Mouse (Mus musculus) intestine, postnatal 0 days (tissue): ENCODE measurements around the gene Cdh18. TPM values are rescaled to one million over a fixed set of nuclear protein-coding genes. Genes with fewer than 3 reads are reported as not detected.

ENCODE experiments used
- ATAC-seq: fragments of 200-750 bp; cut with Nextera tagmentation; 2 replicates; pipeline ENCODE4 v1.8.0; 2017; ENCODE audit warnings: mild to moderate bottlenecking, moderate TSS enrichment, moderate library complexity
- H3K27ac ChIP-seq: fragments of 300-500 bp; sonication (generic); 2 replicates; pipeline ENCODE4 v1.5.1; 2014; ENCODE audit warnings: mild to moderate bottlenecking, low read depth, low read length, moderate library complexity
- H3K27me3 ChIP-seq: fragments of 300-500 bp; sonication (generic); replicated peaks from 2 replicates; pipeline ENCODE4 v1.6.1; 2014; ENCODE audit warnings: low read length, mixed read lengths; ENCODE audit not compliant: control insufficient read depth, insufficient read depth
- H3K36me3 ChIP-seq: fragments of 300-500 bp; sonication (generic); 2 replicates; pipeline ENCODE4 v1.6.1; 2014; ENCODE audit warnings: mild to moderate bottlenecking, moderate library complexity; ENCODE audit not compliant: control insufficient read depth, insufficient read depth
- H3K4me1 ChIP-seq: fragments of 300-500 bp; sonication (generic); replicated peaks from 2 replicates; pipeline ENCODE4 v1.6.1; 2014; ENCODE audit warnings: antibody characterized with exemption, low read length, mixed read lengths; ENCODE audit not compliant: control insufficient read depth, insufficient read depth
- H3K4me2 ChIP-seq: fragments of 300-500 bp; sonication (generic); replicated peaks from 2 replicates; pipeline ENCODE4 v1.6.1; 2014; ENCODE audit warnings: low read depth, mild to moderate bottlenecking, moderate library complexity
- H3K4me3 ChIP-seq: fragments of 300-500 bp; sonication (generic); 2 replicates; pipeline ENCODE4 v1.5.1; 2014; ENCODE audit warnings: low read depth, low read length
- H3K9ac ChIP-seq: fragments of 300-500 bp; sonication (generic); 2 replicates; pipeline ENCODE4 v1.6.1; 2014; ENCODE audit warnings: mild to moderate bottlenecking, low read depth, low read length
- H3K9me3 ChIP-seq: fragments of 300-500 bp; sonication (generic); 2 replicates; pipeline ENCODE4 v1.6.1; 2016; ENCODE audit warnings: mixed run types; ENCODE audit not compliant: control insufficient read depth
- CTCF ChIP-seq: sonication (generic); IDR thresholded peaks from 2 replicates; pipeline ENCODE4 v1.5.1; 2016; ENCODE audit warnings: low read depth, mild to moderate bottlenecking, control low read depth, antibody characterized with exemption, moderate library complexity
- WGBS: fragments of 180-500 bp; shearing (Covaris S2); extraction: QIAGEN DNeasy Blood & Tissue Kit; methylation state at CpG from one replicate; pipeline ENCODE4 v1.1.7; 2014; 5-methylcytosine and 5-hydroxymethylcytosine counted together
- polyA plus RNA-seq: library from polyadenylated mRNA; unstranded; fragments of >200 nt; fragmentation: Nextera tagmentation; extraction: Ambion mirVana; gene quantifications from 2 replicates; pipeline ENCODE4 v1.2.1, GENCODE M21; 2015

Gene Cdh18
- polyA plus RNA-seq, 1 experiment from 2014 or later = 0.25 TPM

GRCm38 (mm10) chr15:22984647-22985046, 435.8 kb downstream of the Cdh18 start:
- TF ChIP-seq CTCF = no peak
- WGBS = 70% methylated on average over 5 of the region's 5 CpGs
- H3K9me3 ChIP-seq = no peaks in the 10 kb centered on the region

GRCm38 (mm10) chr15:23016680-23017079, 467.9 kb downstream of the Cdh18 start:
- Histone ChIP-seq H3K4me2 (no peak overlapping the region), H3K9me3 (no peaks in the 10 kb centered on the region), H3K27me3 (no peaks in the 10 kb centered on the region), H3K36me3 (no peaks in the 10 kb centered on the region), H3K27ac (no peak overlapping the region), H3K4me1 (no peaks in the 10 kb centered on the region), H3K9ac (no peak overlapping the region), H3K4me3 (no peak overlapping the region)
- ATAC-seq = no peak
- WGBS = 88% methylated on average over 5 of the region's 5 CpGs
- TF ChIP-seq CTCF = no peak

More at GRCm38 (mm10) chr15:22984647-22985046, 435.8 kb downstream of the Cdh18 start:
- Histone ChIP-seq H3K4me2 (no peak overlapping the region), H3K36me3 (no peaks in the 10 kb centered on the region), H3K4me1 (no peaks in the 10 kb centered on the region), H3K27me3 (no peaks in the 10 kb centered on the region), H3K9ac (no peak overlapping the region), H3K27ac (no peak overlapping the region), H3K4me3 (no peak overlapping the region)
- ATAC-seq = no peak

- no peaks in the 10 kb centered on the region for H3K27me3 ChIP-seq
- H3K9ac ChIP-seq = no peak overlapping the region
- no peaks in the 10 kb centered on the region for H3K36me3 ChIP-seq
- no peak overlapping the region for H3K4me2 ChIP-seq
- no peaks in the 10 kb centered on the region for H3K9me3 ChIP-seq
- no peaks in the 10 kb centered on the region for H3K4me1 ChIP-seq
- H3K4me3 ChIP-seq = no peak overlapping the region
- no peak overlapping the region for H3K27ac ChIP-seq
- no peak for ATAC-seq
- TF ChIP-seq CTCF = no peak
- WGBS = 57% methylated on average over 2 of the region's 2 CpGs
Measured at GRCm38 (mm10) chr15:23021151-23021550, 472.3 kb downstream of the Cdh18 start.

- no peaks in the 10 kb centered on the region for H3K27me3 ChIP-seq
- no peaks in the 10 kb centered on the region for H3K4me1 ChIP-seq
- H3K4me3 ChIP-seq = no peak overlapping the region
- ATAC-seq = no peak
- H3K36me3 ChIP-seq = no peaks in the 10 kb centered on the region
- H3K4me2 ChIP-seq = no peak overlapping the region
- no peak overlapping the region for H3K27ac ChIP-seq
- no peak overlapping the region for H3K9ac ChIP-seq
- no peaks in the 10 kb centered on the region for H3K9me3 ChIP-seq
- no peak for TF ChIP-seq CTCF
Measured at GRCm38 (mm10) chr15:23022635-23023034, 473.8 kb downstream of the Cdh18 start.

- peak overlapping the region; percentile 58 for H3K4me2 ChIP-seq
- H3K27me3 ChIP-seq = no peaks in the 10 kb centered on the region; the same call in 1 of the 2 replicates
- no peak overlapping the region for H3K9ac ChIP-seq
- H3K9me3 ChIP-seq = no peaks in the 10 kb centered on the region
- no peak for ATAC-seq
- no peaks in the 10 kb centered on the region for H3K36me3 ChIP-seq
- H3K27ac ChIP-seq = no peak overlapping the region
- no peak for TF ChIP-seq CTCF
- WGBS = 7% methylated on average over 14 of the region's 14 CpGs
- no peaks in the 10 kb centered on the region for H3K4me1 ChIP-seq
- H3K4me3 ChIP-seq = peak overlapping the region; percentile 22
Measured at GRCm38 (mm10) chr15:23035551-23036207, 486.9 kb downstream of the Cdh18 start.

- Histone ChIP-seq H3K4me2 (peak overlapping the region; percentile 58), H3K27me3 (no peaks in the 10 kb centered on the region; the same call in 1 of the 2 replicates), H3K27ac (no peak overlapping the region), H3K9me3 (no peaks in the 10 kb centered on the region), H3K36me3 (no peaks in the 10 kb centered on the region), H3K4me1 (no peaks in the 10 kb centered on the region), H3K9ac (no peak overlapping the region), H3K4me3 (peak overlapping the region; percentile 22)
- 7% methylated on average over 23 of the region's 23 CpGs for WGBS
- ATAC-seq = 0 out of 2 replicates have a peak, but pooled peaks have one; percentile 47
- TF ChIP-seq CTCF = no peak
Measured at GRCm38 (mm10) chr15:23036208-23037065, 487.6 kb downstream of the Cdh18 start.
